Mouse (Mus musculus): ENCODE measurements at regions not wholly inside any gene's neighbourhood (a gene's known extent, or its start where the extent isn't known, plus 50 kb on each side); places are given as distances from the start of the nearest gene placed in this dataset.

- TF ChIP-seq CTCF (IDR thresholded peaks at IDR 0.05), result no peak
- no peak for TF ChIP-seq POLR2A (IDR thresholded peaks at IDR 0.05; ENCODE audit: insufficient read depth, low read depth, low read length)
- no peak for TF ChIP-seq EP300 (IDR thresholded peaks at IDR 0.05; ENCODE audit: insufficient read depth, low read depth, low read length)
These were observed 285.9 kb upstream of the Cxadr start for GRCm38 (mm10) chr16:78015401-78015800.

All from heart, adult 2 months (tissue).